Mouse (Mus musculus) limb, embryonic 11.5 days (tissue): ENCODE data around the gene Scgn. TPM values are rescaled to one million over a fixed set of nuclear protein-coding genes. Genes with fewer than 3 reads are reported as not detected.

Experiments used
- ATAC-seq: fragments of 200-750 bp; cut with Nextera tagmentation; 2 replicates; pipeline ENCODE4 v1.8.0; 2017; ENCODE audit warnings: low read depth; ENCODE audit not compliant: insufficient number of reproducible peaks, low FRiP score, low TSS enrichment
- DNase-seq: peaks from one replicate; pipeline ENCODE4 v3.0.0-alpha.2; 2015; ENCODE audit warnings: low spot score
- H3K27ac ChIP-seq: fragments of 300-500 bp; sonication (generic); replicated peaks from 2 replicates; pipeline ENCODE4 v1.5.1; 2014; ENCODE audit warnings: low read depth, mild to moderate bottlenecking, low read length
- H3K27me3 ChIP-seq: fragments of 300-500 bp; sonication (generic); 2 replicates; pipeline ENCODE4 v1.6.1; 2014; ENCODE audit warnings: mild to moderate bottlenecking, low read length, mixed read lengths; ENCODE audit not compliant: control insufficient read depth, insufficient read depth
- H3K36me3 ChIP-seq: fragments of 300-500 bp; sonication (generic); 2 replicates; pipeline ENCODE4 v1.6.1; 2014; ENCODE audit warnings: mild to moderate bottlenecking, low read length, moderate library complexity, mixed read lengths; ENCODE audit not compliant: control insufficient read depth, insufficient read depth
- H3K4me1 ChIP-seq: fragments of 300-500 bp; sonication (generic); 2 replicates; pipeline ENCODE4 v1.6.1; 2014; ENCODE audit warnings: low read length, mixed read lengths; ENCODE audit not compliant: control insufficient read depth, insufficient read depth
- H3K4me2 ChIP-seq: fragments of 300-500 bp; sonication (generic); 2 replicates; pipeline ENCODE4 v1.6.1; 2014; ENCODE audit warnings: low read depth, mild to moderate bottlenecking, moderate library complexity; ENCODE audit not compliant: severe bottlenecking
- H3K4me3 ChIP-seq: fragments of 300-500 bp; sonication (generic); 2 replicates; pipeline ENCODE4 v1.5.1; 2014; ENCODE audit warnings: low read depth, low read length
- H3K9ac ChIP-seq: fragments of 300-500 bp; sonication (generic); 2 replicates; pipeline ENCODE4 v1.6.1; 2014; ENCODE audit warnings: mild to moderate bottlenecking, low read length
- H3K9me3 ChIP-seq: fragments of 300-500 bp; sonication (generic); 2 replicates; pipeline ENCODE4 v1.6.1; 2016; ENCODE audit warnings: low read length; ENCODE audit not compliant: control insufficient read depth
- WGBS: fragments of 180-500 bp; shearing (Covaris S2); extraction: QIAGEN DNeasy Blood & Tissue Kit; methylation state at CpG from one replicate; pipeline ENCODE4 v1.1.7; 2014; 5-methylcytosine and 5-hydroxymethylcytosine counted together
- polyA plus RNA-seq: library from polyadenylated mRNA; unstranded; fragments of >200 nt; fragmentation: Nextera tagmentation; extraction: Ambion mirVana; gene quantifications from 2 replicates; pipeline ENCODE4 v1.2.1, GENCODE M21; 2014

Scgn gene
- polyA plus RNA-seq, 1 experiment from 2014 or later, result not detected

DNA sequence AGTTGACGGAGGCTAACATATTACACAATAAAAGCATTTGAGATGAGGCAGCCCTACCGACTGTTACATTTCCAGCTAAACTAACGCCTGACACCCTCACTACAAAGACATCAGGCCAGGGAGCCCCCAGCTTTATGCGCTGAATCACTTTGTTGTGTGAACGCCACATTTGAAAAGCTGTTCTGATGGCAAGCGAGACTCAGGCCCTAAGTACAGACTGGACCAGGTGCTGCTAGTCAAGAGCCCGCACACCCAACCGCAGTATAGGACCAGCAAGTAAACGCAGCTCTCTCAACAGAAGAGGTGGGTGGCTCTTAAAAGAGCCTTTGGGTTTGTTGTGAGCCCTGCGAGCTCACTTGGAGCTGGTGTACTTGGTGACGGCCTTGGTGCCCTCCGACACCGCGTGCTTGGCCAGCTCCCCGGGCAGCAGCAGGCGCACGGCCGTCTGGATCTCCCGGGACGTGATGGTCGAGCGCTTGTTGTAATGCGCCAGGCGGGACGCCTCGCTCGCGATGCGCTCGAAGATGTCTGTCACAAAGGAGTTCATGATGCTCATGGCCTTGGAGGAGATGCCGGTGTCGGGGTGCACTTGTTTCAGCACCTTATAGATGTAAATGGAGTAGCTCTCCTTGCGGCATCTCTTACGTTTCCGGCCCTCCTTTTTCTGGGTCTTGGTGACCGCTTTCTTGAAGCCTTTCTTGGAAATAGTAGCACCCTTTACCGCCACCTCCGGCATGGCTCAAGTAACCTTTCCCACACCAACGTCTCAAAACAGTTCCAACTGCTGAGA is 57.4 kb downstream of the Scgn start, which contains the start of gene Hist1h2ba:
Hist1h2ba (minus strand) TSS at position 736 of the 790 bp plus-strand sequence.
- no peaks in the 10 kb centered on the region for H3K4me1 ChIP-seq
- H3K9ac ChIP-seq, result no peak within 1 kb of the TSS
- H3K4me3 ChIP-seq, result no peak within 1 kb of the TSS
- DNase-seq, result no peak
- H3K27me3 ChIP-seq, result no peaks in the 10 kb centered on the region
- no peaks in the 10 kb centered on the region for H3K9me3 ChIP-seq
- H3K36me3 ChIP-seq, result no peaks in the 10 kb centered on the region
- 89% methylated on average over 33 of the region's 39 CpGs for WGBS
- no peak within 1 kb of the TSS for H3K4me2 ChIP-seq
- H3K27ac ChIP-seq, result no peak within 1 kb of the TSS
- ATAC-seq, result no peak

- Histone ChIP-seq H3K4me1 (no peaks in the 10 kb centered on the region), H3K4me2 (no peak overlapping the region), H3K4me3 (no peak overlapping the region), H3K9ac (no peak overlapping the region), H3K36me3 (no peaks in the 10 kb centered on the region), H3K27me3 (no peaks in the 10 kb centered on the region), H3K9me3 (no peaks in the 10 kb centered on the region), H3K27ac (no peak overlapping the region; the same call in 1 of the 2 replicates)
- peak; percentile 57 for ATAC-seq
- peak; percentile 47 for DNase-seq
- WGBS, result 39% methylated on average over 11 of the region's 11 CpGs
Observed at GRCm38 (mm10) chr13:23930904-23931303, 60.1 kb downstream of the Scgn start.

DNA sequence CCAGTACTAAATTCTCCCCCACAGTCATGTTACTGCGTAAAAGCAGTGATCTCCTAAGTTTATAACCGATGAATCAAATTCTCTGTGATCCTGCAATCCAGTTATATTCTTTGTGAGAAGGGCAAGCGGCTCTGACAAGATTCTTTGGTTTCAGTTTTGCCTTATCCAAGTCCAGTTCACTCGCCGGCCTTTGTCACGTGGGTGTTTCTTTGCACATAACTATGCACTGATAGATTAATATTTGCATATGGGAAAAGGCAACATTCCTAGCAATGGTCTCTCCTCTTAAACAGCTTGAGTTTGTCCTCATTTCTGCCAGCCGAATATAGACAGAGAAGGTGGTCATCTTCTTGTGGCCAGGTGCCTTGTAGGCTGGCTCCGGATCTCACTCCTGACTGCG is 60.6 kb downstream of the Scgn start:
- DNase-seq, result no peak
- no peak overlapping the region; the same call in 1 of the 2 replicates for H3K27ac ChIP-seq
- no peak overlapping the region for H3K4me3 ChIP-seq
- WGBS, result 90% methylated on average over 9 of the region's 9 CpGs
- H3K4me2 ChIP-seq, result no peak overlapping the region
- no peak for ATAC-seq
- H3K9ac ChIP-seq, result no peak overlapping the region
- H3K27me3 ChIP-seq, result no peaks in the 10 kb centered on the region
- no peaks in the 10 kb centered on the region for H3K4me1 ChIP-seq
- H3K9me3 ChIP-seq, result no peaks in the 10 kb centered on the region
- H3K36me3 ChIP-seq, result no peaks in the 10 kb centered on the region

GRCm38 (mm10) chr13:23928637-23929036 is 62.4 kb downstream of the Scgn start:
- no peak overlapping the region for H3K4me2 ChIP-seq
- no peaks in the 10 kb centered on the region for H3K4me1 ChIP-seq
- DNase-seq, result no peak
- H3K9ac ChIP-seq, result no peak overlapping the region
- H3K27me3 ChIP-seq, result no peaks in the 10 kb centered on the region
- no peak overlapping the region for H3K4me3 ChIP-seq
- H3K36me3 ChIP-seq, result no peaks in the 10 kb centered on the region
- no peak for ATAC-seq
- WGBS, result 65% methylated on average over 3 of the region's 3 CpGs
- H3K27ac ChIP-seq, result no peak overlapping the region
- H3K9me3 ChIP-seq, result no peaks in the 10 kb centered on the region

DNA sequence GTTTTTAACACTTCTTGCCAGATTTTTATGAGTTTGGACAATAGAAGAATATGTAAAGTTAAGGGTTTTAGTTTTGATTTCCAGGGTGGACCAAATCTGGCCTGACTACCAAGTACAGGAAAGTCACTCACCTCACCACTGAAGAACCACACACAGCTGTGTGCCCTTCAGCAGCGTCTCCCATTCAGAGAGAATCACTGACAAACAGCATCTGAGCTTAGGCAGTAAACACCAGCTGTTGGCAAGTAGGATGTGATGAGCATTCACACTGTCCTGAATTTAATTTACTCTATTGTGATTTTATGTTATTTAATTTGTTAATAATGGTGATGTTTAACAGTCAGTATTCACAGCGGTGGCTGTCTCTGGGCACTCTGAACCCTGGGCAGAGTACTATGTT is 65.2 kb downstream of the Scgn start:
- Histone ChIP-seq H3K4me3 (no peak overlapping the region), H3K4me2 (no peak overlapping the region), H3K27me3 (no peaks in the 10 kb centered on the region), H3K9me3 (no peaks in the 10 kb centered on the region), H3K4me1 (no peaks in the 10 kb centered on the region), H3K36me3 (no peaks in the 10 kb centered on the region), H3K27ac (no peak overlapping the region), H3K9ac (no peak overlapping the region)
- 79% methylated on average over 2 of the region's 2 CpGs for WGBS
- DNase-seq, result no peak
- no peak for ATAC-seq

GRCm38 (mm10) chr13:23917674-23918073 is 73.3 kb downstream of the Scgn start:
- Histone ChIP-seq H3K27me3 (no peaks in the 10 kb centered on the region), H3K4me2 (no peak overlapping the region), H3K36me3 (no peaks in the 10 kb centered on the region), H3K27ac (no peak overlapping the region), H3K4me1 (no peaks in the 10 kb centered on the region), H3K4me3 (no peak overlapping the region), H3K9ac (no peak overlapping the region), H3K9me3 (no peaks in the 10 kb centered on the region)
- ATAC-seq (no peak), DNase-seq (no peak)
- WGBS, result 81% methylated on average over 4 of the region's 4 CpGs

DNA sequence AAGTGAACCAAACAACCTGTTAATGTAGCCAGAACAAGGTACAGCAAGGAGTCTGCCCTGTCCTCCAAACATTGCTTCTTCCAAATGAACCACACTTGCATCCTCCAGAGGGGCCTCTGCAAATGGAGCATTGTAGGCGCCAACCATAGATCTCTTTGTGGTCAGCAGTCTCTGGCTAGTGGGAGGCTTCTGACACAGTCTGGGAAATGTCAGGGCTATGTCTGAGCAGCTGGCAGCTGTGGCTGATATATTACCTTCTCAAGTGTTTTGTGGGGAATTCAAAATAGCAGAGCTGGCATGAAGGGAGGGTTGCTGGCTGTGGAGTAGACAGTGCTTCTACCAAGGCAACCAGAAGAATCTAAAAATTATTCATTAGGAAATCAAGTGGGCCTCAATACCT is 74.9 kb downstream of the Scgn start:
- Histone ChIP-seq H3K4me3 (no peak overlapping the region), H3K4me2 (no peak overlapping the region), H3K27ac (no peak overlapping the region), H3K27me3 (no peaks in the 10 kb centered on the region), H3K36me3 (no peaks in the 10 kb centered on the region), H3K9ac (no peak overlapping the region), H3K9me3 (no peaks in the 10 kb centered on the region), H3K4me1 (no peaks in the 10 kb centered on the region)
- WGBS, result 66% methylated on average over 1 of the region's 1 CpGs
- DNase-seq, result no peak
- no peak for ATAC-seq

GRCm38 (mm10) chr13:23914376-23915167 is 76.4 kb downstream of the Scgn start, which contains the start of gene Slc17a4:
TSS of gene Slc17a4 (minus strand) at chr13:23915009.
- Histone ChIP-seq H3K4me3 (no peak within 1 kb of the TSS), H3K27ac (no peak within 1 kb of the TSS), H3K4me2 (no peak within 1 kb of the TSS), H3K27me3 (no peaks in the 10 kb centered on the region), H3K9ac (no peak within 1 kb of the TSS), H3K36me3 (no peaks in the 10 kb centered on the region), H3K9me3 (no peaks in the 10 kb centered on the region), H3K4me1 (no peaks in the 10 kb centered on the region)
- ATAC-seq (no peak), DNase-seq (no peak)
- WGBS, result 73% methylated on average over 9 of the region's 9 CpGs
